Mouse (Mus musculus) lung, adult 2 months (tissue): Measurements from ENCODE around the gene Prg4.

Experiments used
- CTCF ChIP-seq: fragments of 200-500 bp; IDR thresholded peaks from 2 replicates; pipeline ENCODE4 v1.5.1; 2011; ENCODE audit warnings: mild to moderate bottlenecking, low read length, control low read depth; ENCODE audit not compliant: insufficient read depth
- POLR2A ChIP-seq: fragments of 200-500 bp; IDR thresholded peaks from 2 replicates; pipeline ENCODE4 v1.6.1; 2011; ENCODE audit warnings: low read depth, mild to moderate bottlenecking, control low read depth, low read length, borderline replicate concordance; ENCODE audit errors: extremely low read depth

DNA sequence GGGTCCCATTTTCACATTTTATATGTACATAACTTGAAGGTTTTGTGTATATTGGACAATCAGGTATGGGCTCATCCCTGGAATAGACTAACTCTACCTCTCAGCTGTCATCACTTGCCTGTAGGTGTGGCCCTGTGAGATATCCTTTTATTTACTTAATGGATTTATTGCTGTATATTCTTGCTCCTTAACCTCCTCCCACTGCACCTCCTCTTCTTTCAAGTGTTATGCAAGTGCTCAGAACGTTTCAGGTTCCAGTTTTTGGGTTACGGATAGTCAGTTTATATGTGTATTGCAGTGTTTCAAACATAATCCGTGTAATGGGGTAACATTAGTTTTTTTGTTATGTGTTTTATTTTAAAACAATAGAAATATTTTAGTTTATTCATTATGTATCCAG lies 27.3 kb downstream of the Prg4 start:
- no peak for TF ChIP-seq CTCF
- TF ChIP-seq POLR2A, result no peak
